Mouse (Mus musculus): Measurements from ENCODE around the gene Npc2. TPM values are rescaled to one million over a fixed set of nuclear protein-coding genes. Genes with fewer than 3 reads are reported as not detected.

Gene Npc2
- total RNA-seq, 2 experiments from 2014 or later = 30.6 to 37.7 TPM

DNA sequence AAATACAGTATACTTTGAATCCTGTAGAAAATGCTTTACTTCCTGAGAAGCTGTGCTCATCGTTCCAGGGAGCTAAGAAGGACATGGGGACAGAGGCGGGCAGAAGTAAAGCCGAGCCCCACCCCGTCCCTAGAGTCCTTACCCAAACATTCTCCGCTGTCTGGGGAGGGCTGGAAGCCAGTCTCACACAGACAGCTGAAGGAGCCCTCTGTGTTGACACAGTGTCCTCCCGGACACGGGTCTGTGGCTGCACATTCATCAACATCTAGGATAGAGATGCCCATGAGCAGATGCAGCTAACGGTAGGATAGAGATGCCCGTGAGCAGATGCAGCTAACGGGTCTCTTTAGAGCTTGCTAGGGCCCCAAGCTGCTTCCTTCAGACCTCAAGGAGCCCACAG, 17.9 kb upstream of the Npc2 start:
- no peak for ATAC-seq (replicated peaks; ENCODE audit: low FRiP score, poor library complexity, severe bottlenecking)

DNA sequence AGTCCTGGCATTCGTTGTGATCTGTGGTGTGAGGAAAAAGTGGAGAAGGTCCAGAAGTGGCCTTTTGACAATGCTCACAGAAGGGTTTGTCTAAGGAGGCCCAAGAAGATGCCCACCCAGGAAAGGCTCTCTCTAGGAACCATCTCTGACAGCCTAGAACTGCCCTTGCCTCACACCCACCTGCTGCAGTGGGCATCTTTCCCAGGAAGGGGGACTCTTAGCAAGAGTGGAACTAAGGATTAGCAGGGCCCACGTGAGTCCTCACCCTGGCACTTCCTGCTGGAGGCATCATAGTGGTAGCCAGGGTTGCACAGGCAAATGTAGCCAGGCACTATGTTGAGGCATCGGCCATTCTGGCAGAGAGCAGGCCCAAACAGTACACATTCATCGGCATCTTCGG, 13.1 kb upstream of the Npc2 start:
- no peak for ATAC-seq (replicated peaks; ENCODE audit: low FRiP score, poor library complexity, severe bottlenecking)

- ATAC-seq (replicated peaks; ENCODE audit: low FRiP score, poor library complexity, severe bottlenecking) = peak; percentile 87
Observed at GRCm38 (mm10) chr12:84784604-84785381, 11.8 kb upstream of the Npc2 start.

DNA sequence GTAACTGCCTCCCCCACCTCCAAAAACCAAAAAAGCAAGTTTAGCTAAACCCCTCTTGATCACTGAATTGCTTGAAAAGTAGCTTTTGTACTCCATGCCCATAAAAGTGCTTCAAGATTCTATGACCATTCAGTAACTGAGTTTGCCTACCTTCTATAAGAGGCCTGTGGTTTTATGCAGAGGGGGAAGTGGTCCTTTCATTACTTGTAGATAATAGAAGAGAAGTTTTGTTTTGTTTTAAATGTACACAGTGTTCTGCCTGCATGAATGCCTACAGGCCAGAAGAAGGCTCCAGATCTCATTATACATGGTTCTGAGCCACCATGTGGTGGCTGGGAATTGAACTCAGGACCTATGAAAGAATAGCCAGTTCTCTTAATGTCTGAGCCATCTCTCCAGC, 3.3 kb upstream of the Npc2 start:
- ATAC-seq (replicated peaks; ENCODE audit: low FRiP score, poor library complexity, severe bottlenecking) = no peak

GRCm38 (mm10) chr12:84774376-84774775, 1.4 kb upstream of the Npc2 start:
- peak; percentile 54 for ATAC-seq (replicated peaks; ENCODE audit: low FRiP score, poor library complexity, severe bottlenecking)

- peak; percentile 51 for ATAC-seq (replicated peaks; ENCODE audit: low FRiP score, poor library complexity, severe bottlenecking)
Observed at GRCm38 (mm10) chr12:84773476-84773875, 524 bp upstream of the Npc2 start.

DNA sequence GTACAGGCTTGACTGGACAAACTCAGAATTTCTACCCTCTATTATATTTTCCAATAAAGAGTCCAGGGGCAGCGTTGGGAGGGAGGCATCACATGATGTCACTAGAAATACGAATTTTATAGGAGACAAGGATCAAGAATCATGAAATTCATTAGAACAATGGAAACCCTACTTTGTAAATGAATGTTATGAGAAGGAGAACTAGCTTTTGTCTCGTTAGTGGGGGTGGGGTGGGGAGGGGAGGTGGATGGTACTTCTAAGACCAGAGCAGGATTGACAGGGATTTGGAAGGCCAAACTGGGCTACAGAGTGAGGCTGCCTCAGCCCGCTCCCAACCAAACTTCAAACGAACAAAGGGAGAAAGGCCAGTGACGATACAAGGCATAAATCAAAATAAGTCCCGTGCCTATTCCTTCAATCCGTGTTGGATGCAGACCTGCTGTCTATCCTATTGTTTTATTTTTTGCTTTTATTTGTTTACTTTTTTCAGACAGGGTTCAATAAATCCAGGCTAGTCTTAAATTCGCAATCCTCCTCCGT, 901 bp downstream of the Npc2 start:
- ATAC-seq (replicated peaks; ENCODE audit: low FRiP score, poor library complexity, severe bottlenecking) = no peak

DNA sequence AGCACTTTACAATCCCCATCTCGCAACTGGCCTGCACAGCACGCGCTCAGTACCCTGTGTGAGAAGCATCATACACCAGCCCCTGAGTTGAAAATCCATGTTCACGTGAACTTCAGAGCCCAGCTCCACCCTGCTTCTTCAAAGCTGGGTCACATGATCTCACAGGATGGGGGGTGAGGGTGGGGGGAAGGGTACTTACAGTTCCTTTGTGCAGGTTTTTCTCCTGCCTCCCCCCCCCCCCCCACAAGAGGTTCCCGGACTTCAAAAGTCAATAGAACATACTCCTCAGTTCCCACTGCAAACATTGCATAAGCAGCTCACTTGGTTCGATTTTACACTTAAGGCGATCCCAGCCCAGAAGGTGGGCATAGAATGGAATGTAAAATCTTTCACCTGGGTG, 3.3 kb downstream of the Npc2 start:
- no peak for ATAC-seq (replicated peaks; ENCODE audit: low FRiP score, poor library complexity, severe bottlenecking)

DNA sequence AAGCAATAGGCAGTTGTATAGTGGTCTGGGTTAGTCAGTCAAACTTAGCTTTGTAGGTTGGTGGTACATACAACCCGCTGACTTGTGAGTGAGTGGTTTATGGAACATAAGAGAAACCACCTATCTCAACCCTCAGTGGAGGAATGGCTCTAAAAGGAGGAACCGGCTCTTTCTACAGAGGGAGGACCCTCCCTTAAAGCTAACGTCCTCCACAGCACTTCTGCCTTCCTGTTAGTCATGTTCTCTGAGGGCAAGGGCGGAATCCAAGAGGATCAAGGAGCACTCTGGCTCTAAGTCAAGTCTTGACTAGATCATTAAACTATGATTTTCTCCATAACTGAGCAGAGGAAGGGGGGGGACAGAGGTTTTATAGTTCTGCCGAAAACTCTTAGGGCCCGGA, 5.4 kb downstream of the Npc2 start:
- ATAC-seq (replicated peaks; ENCODE audit: low FRiP score, poor library complexity, severe bottlenecking) = no peak

GRCm38 (mm10) chr12:84766113-84766735, 6.7 kb downstream of the Npc2 start:
- no peak for ATAC-seq (replicated peaks; ENCODE audit: low FRiP score, poor library complexity, severe bottlenecking)

DNA sequence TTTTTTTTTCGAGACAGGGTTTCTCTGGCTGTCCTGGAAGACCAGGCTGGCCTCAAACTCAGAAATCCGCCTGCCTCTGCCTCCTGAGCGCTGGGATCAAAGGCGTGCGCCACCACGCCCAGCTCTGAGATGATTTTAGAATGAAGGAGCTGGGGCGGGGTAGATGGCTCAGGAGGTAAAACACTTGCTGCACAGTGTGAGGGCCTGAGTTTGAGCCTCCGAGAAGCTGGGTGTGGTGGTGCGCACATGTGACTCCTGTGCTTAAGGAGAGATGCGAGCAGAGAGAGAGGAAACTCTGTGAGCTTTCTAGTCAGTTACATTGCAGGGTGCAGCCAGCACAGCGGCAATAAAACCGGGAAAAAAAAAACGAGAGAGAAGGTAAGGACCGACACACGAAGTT, 7.4 kb downstream of the Npc2 start:
- ATAC-seq (replicated peaks; ENCODE audit: low FRiP score, poor library complexity, severe bottlenecking) = no peak

GRCm38 (mm10) chr12:84764756-84765155, 8.2 kb downstream of the Npc2 start:
- no peak for ATAC-seq (replicated peaks; ENCODE audit: low FRiP score, poor library complexity, severe bottlenecking)

- no peak for ATAC-seq (replicated peaks; ENCODE audit: low FRiP score, poor library complexity, severe bottlenecking)
Observed at GRCm38 (mm10) chr12:84763577-84764218, 9.3 kb downstream of the Npc2 start.

DNA sequence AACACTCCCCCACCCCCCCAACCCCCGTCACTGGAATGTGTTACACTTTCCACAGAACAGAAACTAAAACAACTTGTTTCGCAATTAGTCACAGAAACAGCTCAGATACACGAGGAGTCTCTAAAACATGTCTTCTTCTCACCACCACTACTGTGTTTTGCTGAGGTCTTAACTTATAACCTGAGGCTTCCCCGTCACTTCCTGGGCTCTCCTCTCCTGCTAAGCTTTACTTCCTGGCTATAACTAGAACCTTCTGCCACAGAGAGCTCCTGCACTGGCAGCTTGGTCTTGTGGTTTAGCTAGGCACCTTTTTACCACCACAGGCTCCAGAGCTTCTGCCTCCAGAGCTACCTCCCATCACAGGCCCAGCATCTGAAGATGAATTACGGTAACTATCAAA, 10.4 kb downstream of the Npc2 start:
- no peak for ATAC-seq (replicated peaks; ENCODE audit: low FRiP score, poor library complexity, severe bottlenecking)

- peak; percentile 67 for ATAC-seq (replicated peaks; ENCODE audit: low FRiP score, poor library complexity, severe bottlenecking)
Observed at GRCm38 (mm10) chr12:84759063-84759462, 13.9 kb downstream of the Npc2 start.

DNA sequence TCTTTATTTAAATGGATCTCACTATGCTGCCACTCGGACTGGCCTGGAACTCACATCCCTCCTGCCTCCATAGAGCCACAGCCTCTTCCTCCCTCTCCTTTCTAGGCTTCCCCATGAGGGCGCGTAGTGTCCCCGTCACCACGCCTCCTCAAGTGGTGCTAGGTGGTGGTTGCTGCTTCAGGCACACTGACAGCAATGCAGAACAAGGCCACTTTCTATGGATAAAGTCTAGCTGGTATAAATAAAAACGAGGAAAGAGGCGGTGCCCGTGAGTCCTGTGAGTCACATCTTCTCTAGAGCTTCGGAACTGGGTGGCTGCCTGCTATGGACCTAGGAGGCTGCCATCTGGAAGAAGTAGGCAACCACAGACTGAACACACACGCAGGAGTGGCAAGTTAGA, 16.9 kb downstream of the Npc2 start:
- no peak for ATAC-seq (replicated peaks; ENCODE audit: low FRiP score, poor library complexity, severe bottlenecking)

- peak; percentile 72 for ATAC-seq (replicated peaks; ENCODE audit: low FRiP score, poor library complexity, severe bottlenecking)
Observed at GRCm38 (mm10) chr12:84755008-84755695, 17.8 kb downstream of the Npc2 start.

DNA sequence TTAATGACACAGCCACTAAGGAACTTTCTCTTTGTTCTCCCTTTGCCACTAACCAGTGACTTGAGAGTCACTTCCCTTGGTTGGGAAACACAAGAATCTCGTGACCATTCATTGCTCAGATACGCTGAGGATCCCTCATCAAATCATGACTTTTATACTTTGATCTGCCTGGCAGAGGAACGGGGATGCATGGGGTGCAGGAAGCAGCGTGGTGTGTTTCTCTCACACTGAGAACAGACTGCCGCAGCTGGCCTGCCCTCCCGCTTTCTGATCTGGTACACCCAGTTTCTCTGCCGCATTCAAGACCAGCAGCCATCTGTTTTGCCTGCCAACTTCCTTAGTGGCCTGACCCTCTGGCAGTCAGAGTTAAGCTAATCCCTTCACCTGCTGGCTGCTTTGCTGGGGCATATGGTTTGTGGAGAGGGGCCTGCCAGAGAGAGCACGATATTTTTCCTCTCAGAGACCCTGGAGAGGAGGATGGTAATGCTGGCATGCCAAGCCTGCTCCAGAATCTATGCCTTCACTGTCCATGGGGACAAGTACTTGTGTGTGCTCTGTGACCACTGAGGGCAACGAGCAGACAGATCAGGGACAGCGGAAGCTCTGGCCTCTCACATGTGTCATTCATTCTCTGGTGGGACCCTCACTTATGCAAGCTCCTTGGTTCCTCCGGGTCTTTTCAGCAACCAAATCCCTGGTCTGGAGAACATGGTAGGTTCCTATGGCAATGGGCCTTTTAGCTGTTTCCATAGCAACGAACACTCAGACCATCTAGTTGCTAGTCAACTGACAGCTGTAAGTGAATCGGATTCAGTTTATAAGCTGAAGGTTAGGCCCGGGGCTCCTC, 20.6 kb downstream of the Npc2 start:
- no peak for ATAC-seq (replicated peaks; ENCODE audit: low FRiP score, poor library complexity, severe bottlenecking)

DNA sequence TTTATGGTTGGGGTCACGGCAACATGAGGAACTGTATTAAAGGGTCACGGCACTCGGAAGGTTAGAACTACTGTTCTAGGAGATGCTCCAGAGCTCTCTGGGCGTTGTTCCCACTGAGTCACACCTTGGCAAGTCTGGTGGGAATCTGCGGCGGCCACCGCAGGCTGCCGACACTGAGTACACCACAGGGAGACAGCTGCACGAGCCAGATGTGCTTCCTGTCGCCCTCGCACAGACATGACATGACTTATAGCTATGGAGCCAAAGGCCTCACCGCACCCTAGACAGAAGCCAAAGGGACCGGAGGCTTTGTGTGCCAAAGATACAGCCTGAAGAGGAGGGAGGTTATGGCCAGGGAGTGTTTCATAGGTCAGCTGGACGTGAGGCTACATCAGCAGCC, 22.3 kb downstream of the Npc2 start:
- no peak for ATAC-seq (replicated peaks; ENCODE audit: low FRiP score, poor library complexity, severe bottlenecking)
